Mouse (Mus musculus) forebrain, embryonic 16.5 days (tissue): Measurements from ENCODE around the gene Cntn4. TPM values are rescaled to one million over a fixed set of nuclear protein-coding genes. Genes with fewer than 3 reads are reported as not detected.

Experiments
- ATAC-seq: fragments of 200-750 bp; cut with Nextera tagmentation; 2 replicates; pipeline ENCODE4 v1.8.0; 2017; ENCODE audit warnings: mild to moderate bottlenecking, moderate library complexity
- H3K27ac ChIP-seq: fragments of 300-500 bp; sonication (generic); 2 replicates; pipeline ENCODE4 v1.5.1; 2014; ENCODE audit warnings: low read length, control low read depth
- H3K27me3 ChIP-seq: fragments of 300-500 bp; sonication (generic); replicated peaks from 2 replicates; pipeline ENCODE4 v1.6.1; 2014; ENCODE audit warnings: low read length; ENCODE audit not compliant: control insufficient read depth, insufficient read depth
- H3K36me3 ChIP-seq: fragments of 300-500 bp; sonication (generic); 2 replicates; pipeline ENCODE4 v1.6.1; 2014; ENCODE audit not compliant: control insufficient read depth, insufficient read depth
- H3K4me1 ChIP-seq: fragments of 300-500 bp; sonication (generic); replicated peaks from 2 replicates; pipeline ENCODE4 v1.6.1; 2014; ENCODE audit warnings: low read length; ENCODE audit not compliant: control insufficient read depth, insufficient read depth
- H3K4me2 ChIP-seq: fragments of 300-500 bp; sonication (generic); 2 replicates; pipeline ENCODE4 v1.6.1; 2014; ENCODE audit warnings: mild to moderate bottlenecking, low read length, control low read depth
- H3K4me3 ChIP-seq: fragments of 300-500 bp; sonication (generic); replicated peaks from 2 replicates; pipeline ENCODE4 v1.5.1; 2014; ENCODE audit warnings: mild to moderate bottlenecking, low read length, control low read depth
- H3K9ac ChIP-seq: fragments of 300-500 bp; sonication (generic); replicated peaks from 2 replicates; pipeline ENCODE4 v1.6.1; 2014; ENCODE audit warnings: low read depth, low read length, control low read depth
- H3K9me3 ChIP-seq: fragments of 300-500 bp; sonication (generic); 2 replicates; pipeline ENCODE4 v1.6.1; 2016; ENCODE audit warnings: low read length; ENCODE audit not compliant: control insufficient read depth
- WGBS: fragments of 180-500 bp; shearing (Covaris S2); extraction: QIAGEN DNeasy Blood & Tissue Kit; methylation state at CpG from one replicate; pipeline ENCODE4 v1.1.7; 2014; 5-methylcytosine and 5-hydroxymethylcytosine counted together
- polyA plus RNA-seq: library from polyadenylated mRNA; unstranded; fragments of >200 nt; fragmentation: Nextera tagmentation; extraction: Ambion mirVana; gene quantifications from 2 replicates; pipeline ENCODE4 v1.2.1, GENCODE M21; 2015

Gene Cntn4
- polyA plus RNA-seq, 1 experiment from 2014 or later = 10.3 TPM

DNA sequence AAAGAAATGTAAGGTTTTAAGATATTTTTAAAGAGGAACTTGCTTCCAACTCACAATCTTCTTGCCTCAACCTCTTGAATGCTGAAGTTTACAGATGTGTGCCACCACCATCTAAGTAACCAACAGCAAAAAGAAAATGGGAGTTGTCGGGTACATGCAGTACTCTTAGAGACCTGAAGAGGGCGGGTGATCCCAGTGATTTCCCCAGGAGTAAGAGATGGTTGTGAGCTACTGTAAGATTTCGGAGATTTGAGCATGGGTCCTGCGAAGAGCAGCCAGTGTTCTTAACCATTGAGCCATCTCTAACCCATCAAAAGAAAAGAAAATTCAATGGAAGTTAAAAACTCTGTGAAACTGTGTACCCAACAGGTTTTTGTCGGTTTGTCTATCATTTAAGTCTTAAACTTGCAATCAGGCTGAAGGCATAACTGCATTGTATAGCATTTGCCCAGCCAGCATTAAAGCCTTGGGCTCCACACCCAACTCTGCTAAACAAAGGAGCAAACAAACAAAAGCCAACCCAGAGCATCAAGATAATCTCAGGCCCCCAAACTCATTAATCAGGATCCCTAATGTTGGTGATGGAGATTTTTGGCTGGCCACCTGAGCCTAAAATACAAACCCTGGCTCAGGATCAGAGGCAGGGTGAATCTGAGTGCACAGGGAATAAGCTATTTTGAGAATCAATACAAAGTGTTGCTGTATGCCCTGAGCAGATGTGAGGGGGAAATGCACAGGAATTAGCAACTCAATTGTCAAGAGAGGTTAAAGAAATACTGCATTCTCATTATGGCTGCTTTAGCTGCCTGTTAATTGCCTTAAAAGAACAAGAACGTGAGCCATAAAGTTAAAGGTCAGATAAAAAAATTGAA, 986.6 kb downstream of the Cntn4 start:
- WGBS = 21% methylated on average over 6 of the region's 6 CpGs
- ATAC-seq = no peak

DNA sequence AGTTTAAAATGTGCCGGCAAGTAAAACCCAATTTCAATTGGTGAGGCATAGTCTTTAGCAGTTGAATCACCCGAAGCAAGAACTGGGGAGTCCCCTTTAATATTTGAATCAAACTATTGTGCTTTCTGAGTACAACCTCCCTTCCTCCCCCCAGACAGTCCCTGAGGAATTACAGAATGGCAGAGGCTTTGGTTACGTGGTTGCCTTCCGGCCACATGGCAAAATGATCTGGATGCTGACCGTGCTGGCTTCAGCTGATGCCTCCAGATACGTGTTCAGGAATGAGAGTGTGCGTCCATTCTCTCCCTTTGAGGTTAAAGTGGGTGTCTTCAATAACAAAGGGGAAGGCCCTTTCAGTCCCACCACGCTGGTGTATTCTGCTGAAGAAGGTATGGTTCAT, 998.1 kb downstream of the Cntn4 start:
- 85% methylated on average over 8 of the region's 8 CpGs for WGBS
- Histone ChIP-seq H3K36me3 (no peaks in the 10 kb centered on the region), H3K9ac (no peak overlapping the region), H3K9me3 (no peaks in the 10 kb centered on the region), H3K27ac (no peak overlapping the region), H3K4me3 (no peak overlapping the region), H3K27me3 (no peaks in the 10 kb centered on the region), H3K4me2 (no peak overlapping the region), H3K4me1 (no peaks in the 10 kb centered on the region)
- no peak for ATAC-seq

More for the DNA sequence above, 986.6 kb downstream of the Cntn4 start:
- Histone ChIP-seq H3K9me3 (no peaks in the 10 kb centered on the region), H3K27ac (no peak overlapping the region), H3K4me2 (no peak overlapping the region), H3K27me3 (no peaks in the 10 kb centered on the region), H3K4me1 (no peaks in the 10 kb centered on the region), H3K36me3 (no peaks in the 10 kb centered on the region), H3K4me3 (no peak overlapping the region), H3K9ac (no peak overlapping the region)

DNA sequence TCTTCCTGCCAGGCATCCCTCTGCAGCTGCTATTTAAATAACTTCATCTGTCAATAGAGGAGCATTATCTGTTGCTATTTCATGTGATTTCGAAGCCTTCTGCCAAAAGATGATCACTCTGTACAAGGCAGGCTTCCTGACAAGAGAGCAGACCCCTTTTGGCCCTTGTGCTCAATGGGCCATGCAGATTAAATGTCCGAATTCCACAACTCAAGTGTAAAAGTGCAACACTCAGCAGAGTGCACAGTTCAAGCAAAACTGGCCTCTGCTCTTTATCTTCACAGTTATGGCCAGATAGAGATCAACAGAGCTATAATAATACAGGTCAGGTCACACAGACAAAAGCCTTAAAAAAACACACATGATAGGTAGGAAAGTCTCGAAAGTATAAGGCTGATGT, 1024.5 kb downstream of the Cntn4 start:
- no peak for ATAC-seq
- no peaks in the 10 kb centered on the region for H3K9me3 ChIP-seq
- H3K36me3 ChIP-seq = no peaks in the 10 kb centered on the region
- no peaks in the 10 kb centered on the region for H3K4me1 ChIP-seq
- no peaks in the 10 kb centered on the region for H3K27me3 ChIP-seq
- no peak overlapping the region for H3K4me3 ChIP-seq
- H3K4me2 ChIP-seq = no peak overlapping the region
- no peak overlapping the region for H3K9ac ChIP-seq
- H3K27ac ChIP-seq = no peak overlapping the region
- WGBS = 76% methylated on average over 3 of the region's 3 CpGs

DNA sequence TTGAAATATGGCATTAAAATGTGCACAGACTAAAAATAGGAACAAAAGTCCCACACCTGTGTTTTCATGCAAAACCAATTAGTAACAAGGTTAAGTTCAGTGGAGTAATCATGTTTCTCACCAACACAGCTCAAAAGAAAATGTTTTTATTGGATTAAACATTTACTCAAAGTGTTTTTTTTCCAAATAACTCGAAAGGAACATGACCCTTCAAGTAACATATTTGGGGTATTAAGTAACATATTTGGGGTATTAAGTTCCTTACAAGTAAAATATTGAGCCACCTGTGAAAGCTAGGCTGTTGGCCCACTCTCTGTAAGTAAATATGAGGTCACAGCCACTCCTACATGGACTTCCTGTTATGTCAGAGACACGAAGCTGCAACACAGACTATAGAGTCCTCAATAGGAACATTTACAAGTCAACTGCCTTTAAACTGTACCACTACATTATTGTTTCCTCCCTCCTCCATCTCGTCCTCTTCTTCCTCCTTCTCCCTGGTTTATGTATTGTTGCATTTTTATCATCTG, 1028.1 kb downstream of the Cntn4 start:
- no peaks in the 10 kb centered on the region for H3K27me3 ChIP-seq
- H3K9ac ChIP-seq = no peak overlapping the region
- no peaks in the 10 kb centered on the region for H3K4me1 ChIP-seq
- no peak overlapping the region for H3K4me2 ChIP-seq
- ATAC-seq = no peak
- H3K36me3 ChIP-seq = no peaks in the 10 kb centered on the region
- H3K27ac ChIP-seq = no peak overlapping the region
- H3K4me3 ChIP-seq = no peak overlapping the region
- no peaks in the 10 kb centered on the region for H3K9me3 ChIP-seq
- 66% methylated on average over 3 of the region's 3 CpGs for WGBS

DNA sequence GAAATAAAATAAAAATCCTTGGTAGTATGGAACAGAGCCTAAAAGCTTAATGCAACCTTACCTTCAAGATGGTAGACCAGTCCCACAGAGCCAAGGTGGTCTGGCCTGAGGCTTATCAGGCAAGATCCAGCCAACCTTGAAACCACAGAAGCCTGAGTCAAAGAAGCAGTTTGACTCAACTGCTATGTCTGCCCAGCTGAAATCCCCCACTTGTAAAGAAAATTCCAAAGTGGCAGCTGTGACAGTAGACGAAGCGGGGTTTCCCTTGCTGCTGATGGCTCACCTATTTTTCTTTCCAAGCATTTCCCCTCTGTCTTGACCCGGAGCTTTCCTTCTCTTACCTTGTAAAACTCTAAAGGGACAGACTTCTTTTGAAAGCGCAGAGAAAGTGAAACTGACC, 1048.2 kb downstream of the Cntn4 start:
- no peaks in the 10 kb centered on the region for H3K27me3 ChIP-seq
- H3K4me2 ChIP-seq = no peak overlapping the region
- H3K4me1 ChIP-seq = no peaks in the 10 kb centered on the region
- ATAC-seq = no peak
- H3K4me3 ChIP-seq = no peak overlapping the region
- H3K36me3 ChIP-seq = no peaks in the 10 kb centered on the region
- no peaks in the 10 kb centered on the region for H3K9me3 ChIP-seq
- H3K9ac ChIP-seq = no peak overlapping the region
- H3K27ac ChIP-seq = no peak overlapping the region
- 94% methylated on average over 4 of the region's 4 CpGs for WGBS

DNA sequence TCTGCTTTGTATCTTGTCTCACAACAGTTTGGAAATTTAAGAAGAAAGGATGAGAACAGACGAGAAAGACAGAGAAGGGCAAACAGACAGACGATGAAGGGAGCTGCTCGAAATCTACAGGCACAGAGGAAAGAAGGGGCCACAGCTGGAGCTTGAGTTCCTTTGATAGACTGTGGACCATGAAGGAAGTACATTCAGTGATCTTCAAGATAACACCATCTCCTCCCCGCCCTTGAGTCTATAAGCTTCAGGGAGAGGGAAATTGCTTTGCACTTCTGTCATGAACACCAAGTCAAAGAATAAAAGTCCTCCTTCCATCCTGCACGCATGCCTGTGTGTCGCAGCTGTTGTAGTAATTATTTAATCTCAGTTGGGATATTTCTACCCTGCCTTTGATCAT, 1048.6 kb downstream of the Cntn4 start:
- Histone ChIP-seq H3K36me3 (no peaks in the 10 kb centered on the region), H3K4me3 (no peak overlapping the region), H3K27ac (no peak overlapping the region), H3K9ac (no peak overlapping the region), H3K4me1 (no peaks in the 10 kb centered on the region), H3K4me2 (no peak overlapping the region), H3K9me3 (no peaks in the 10 kb centered on the region), H3K27me3 (no peaks in the 10 kb centered on the region)
- no peak for ATAC-seq
- WGBS = 83% methylated on average over 6 of the region's 6 CpGs

DNA sequence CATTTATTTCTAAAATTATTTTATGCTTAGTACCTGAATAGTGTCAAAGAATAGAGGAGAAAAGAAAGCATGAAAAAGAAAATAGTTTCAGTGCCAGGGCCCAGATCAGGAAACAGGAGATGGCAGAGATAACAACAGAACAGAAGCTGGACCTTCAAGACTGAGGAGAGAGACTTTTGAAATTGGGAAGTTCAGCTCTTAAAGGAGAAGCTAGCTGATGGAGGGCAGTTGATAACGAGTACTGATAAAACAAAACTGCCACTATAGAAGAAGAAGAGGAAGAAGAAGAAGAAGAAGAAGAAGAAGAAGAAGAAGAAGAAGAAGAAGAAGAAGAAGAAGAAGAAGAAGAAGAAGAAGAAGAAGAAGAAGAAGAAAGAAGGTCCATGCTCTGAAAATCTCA, 1050.2 kb downstream of the Cntn4 start:
- Histone ChIP-seq H3K9ac (no peak overlapping the region), H3K9me3 (no peaks in the 10 kb centered on the region), H3K4me1 (no peaks in the 10 kb centered on the region), H3K4me2 (no peak overlapping the region), H3K27ac (no peak overlapping the region), H3K36me3 (no peaks in the 10 kb centered on the region), H3K4me3 (no peak overlapping the region), H3K27me3 (no peaks in the 10 kb centered on the region)
- no peak for ATAC-seq
- 90% methylated on average over 1 of the region's 1 CpGs for WGBS

DNA sequence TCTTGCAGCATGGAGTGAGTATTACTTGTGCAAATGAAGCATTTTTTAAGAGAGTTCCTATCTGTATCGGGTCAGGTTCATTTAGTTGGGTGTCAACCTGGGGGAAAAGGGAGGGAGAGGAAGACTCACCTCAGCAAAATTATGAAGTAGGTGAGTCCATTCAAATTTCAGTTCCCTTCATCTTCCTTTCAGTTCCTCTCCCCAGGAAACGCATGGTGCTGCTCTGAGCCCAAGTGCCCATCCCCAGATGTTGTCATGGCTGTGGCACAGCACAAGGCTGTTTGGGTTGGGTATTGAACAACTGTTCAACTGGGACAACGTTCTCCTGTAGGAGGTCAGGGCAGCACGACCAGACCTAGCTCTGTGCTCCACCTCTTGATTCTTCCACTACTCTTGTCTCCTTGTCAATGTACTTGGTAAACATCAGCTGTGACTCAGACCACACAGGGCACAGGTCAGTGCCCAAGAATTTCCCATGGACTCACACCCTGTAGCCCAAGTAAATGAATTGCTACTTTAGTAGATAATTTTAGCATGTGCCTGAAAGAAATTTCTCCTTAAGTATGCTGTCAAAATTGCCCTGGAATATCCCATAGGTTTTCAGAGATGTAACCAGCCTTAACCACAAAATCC, 1052.3 kb downstream of the Cntn4 start:
- Histone ChIP-seq H3K9ac (no peak overlapping the region), H3K4me1 (no peaks in the 10 kb centered on the region), H3K9me3 (no peaks in the 10 kb centered on the region), H3K4me3 (no peak overlapping the region), H3K4me2 (no peak overlapping the region), H3K27ac (no peak overlapping the region), H3K36me3 (no peaks in the 10 kb centered on the region), H3K27me3 (no peaks in the 10 kb centered on the region)
- WGBS = 86% methylated on average over 4 of the region's 4 CpGs
- ATAC-seq = no peak

DNA sequence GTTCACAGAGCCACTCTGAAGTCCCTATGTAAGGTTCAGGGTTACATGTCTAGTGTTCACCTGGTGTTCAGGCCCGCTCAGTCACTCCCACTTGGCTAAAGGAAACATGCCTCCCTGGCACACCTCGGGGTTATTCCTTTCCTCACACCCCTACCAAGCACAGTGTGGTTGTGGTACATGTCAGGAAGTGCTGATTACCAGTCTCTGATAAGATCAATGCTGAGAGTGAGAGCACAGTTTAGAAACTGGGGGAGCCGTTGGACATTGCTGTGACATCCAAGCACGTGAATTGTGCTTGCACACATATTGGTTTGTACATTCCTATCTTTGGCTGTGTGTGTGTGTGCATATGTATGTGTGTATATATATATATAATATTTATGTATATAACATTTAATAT, 1055.1 kb downstream of the Cntn4 start:
- Histone ChIP-seq H3K9me3 (no peaks in the 10 kb centered on the region), H3K27me3 (no peaks in the 10 kb centered on the region), H3K9ac (no peak overlapping the region), H3K27ac (no peak overlapping the region), H3K4me2 (no peak overlapping the region), H3K36me3 (no peaks in the 10 kb centered on the region), H3K4me1 (no peaks in the 10 kb centered on the region), H3K4me3 (no peak overlapping the region)
- ATAC-seq = no peak
- WGBS = 91% methylated on average over 4 of the region's 4 CpGs
